Mouse (Mus musculus): ENCODE measurements around the gene Spcs1.

Gene Spcs1

GRCm38 (mm10) chr14:31001307-31002205, at the start of gene Spcs1, which contains the start of gene Glt8d1:
Gene Spcs1, minus strand, starts transcription at chr14:31001672.
Gene Glt8d1, plus strand, starts transcription at chr14:31001400.
- in situ Hi-C loops (cut with MboI; ENCODE audit: low pct_unique_long_range_greater_than_20kb in 1 of 2, low sequenced_read_pairs in 2 of 2, unreplicated experiment in 1 of 2) = no loop called here

GRCm38 (mm10) chr14:31045817-31046216, 44.3 kb upstream of the Spcs1 start:
- in situ Hi-C loops (cut with MboI; ENCODE audit: low pct_unique_long_range_greater_than_20kb in 1 of 2, low sequenced_read_pairs in 2 of 2, unreplicated experiment in 1 of 2) = no loop called here

- in situ Hi-C loops (cut with MboI; ENCODE audit: low pct_unique_long_range_greater_than_20kb in 1 of 2, low sequenced_read_pairs in 2 of 2, unreplicated experiment in 1 of 2) = no loop called here
These were observed 43.8 kb upstream of the Spcs1 start for GRCm38 (mm10) chr14:31045296-31045695.

- in situ Hi-C loops (cut with MboI; ENCODE audit: low pct_unique_long_range_greater_than_20kb in 1 of 2, low sequenced_read_pairs in 2 of 2, unreplicated experiment in 1 of 2) = no loop called here
These were observed 24.3 kb upstream of the Spcs1 start for GRCm38 (mm10) chr14:31025785-31026184.

- in situ Hi-C loops (cut with MboI; ENCODE audit: low pct_unique_long_range_greater_than_20kb in 1 of 2, low sequenced_read_pairs in 2 of 2, unreplicated experiment in 1 of 2) = no loop called here
These were observed 21.1 kb upstream of the Spcs1 start for GRCm38 (mm10) chr14:31022579-31022978.

GRCm38 (mm10) chr14:31019331-31020205, 18.1 kb upstream of the Spcs1 start:
- in situ Hi-C loops (cut with MboI; ENCODE audit: low pct_unique_long_range_greater_than_20kb in 1 of 2, low sequenced_read_pairs in 2 of 2, unreplicated experiment in 1 of 2) = no loop called here

GRCm38 (mm10) chr14:31018860-31019291, 17.4 kb upstream of the Spcs1 start, which contains the start of the genes Pbrm1 and Gnl3:
Gene Pbrm1, plus strand, starts transcription at chr14:31019138.
Gene Gnl3, minus strand, starts transcription at chr14:31019152.
- in situ Hi-C loops (cut with MboI; ENCODE audit: low pct_unique_long_range_greater_than_20kb in 1 of 2, low sequenced_read_pairs in 2 of 2, unreplicated experiment in 1 of 2) = no loop called here

- in situ Hi-C loops (cut with MboI; ENCODE audit: low pct_unique_long_range_greater_than_20kb in 1 of 2, low sequenced_read_pairs in 2 of 2, unreplicated experiment in 1 of 2) = no loop called here
These were observed 16.4 kb upstream of the Spcs1 start for GRCm38 (mm10) chr14:31017854-31018253.

GRCm38 (mm10) chr14:31016063-31016462, 14.6 kb upstream of the Spcs1 start:
- in situ Hi-C loops (cut with MboI; ENCODE audit: low pct_unique_long_range_greater_than_20kb in 1 of 2, low sequenced_read_pairs in 2 of 2, unreplicated experiment in 1 of 2) = no loop called here

GRCm38 (mm10) chr14:31013928-31014327, 12.5 kb upstream of the Spcs1 start:
- in situ Hi-C loops (cut with MboI; ENCODE audit: low pct_unique_long_range_greater_than_20kb in 1 of 2, low sequenced_read_pairs in 2 of 2, unreplicated experiment in 1 of 2) = no loop called here

GRCm38 (mm10) chr14:31011588-31011987, 10.1 kb upstream of the Spcs1 start:
- in situ Hi-C loops (cut with MboI; ENCODE audit: low pct_unique_long_range_greater_than_20kb in 1 of 2, low sequenced_read_pairs in 2 of 2, unreplicated experiment in 1 of 2) = no loop called here

- in situ Hi-C loops (cut with MboI; ENCODE audit: low pct_unique_long_range_greater_than_20kb in 1 of 2, low sequenced_read_pairs in 2 of 2, unreplicated experiment in 1 of 2) = no loop called here
These were observed 5.3 kb upstream of the Spcs1 start for GRCm38 (mm10) chr14:31006779-31007178.

- in situ Hi-C loops (cut with MboI; ENCODE audit: low pct_unique_long_range_greater_than_20kb in 1 of 2, low sequenced_read_pairs in 2 of 2, unreplicated experiment in 1 of 2) = no loop called here
These were observed 3.1 kb upstream of the Spcs1 start for GRCm38 (mm10) chr14:31004527-31004926.

- in situ Hi-C loops (cut with MboI; ENCODE audit: low pct_unique_long_range_greater_than_20kb in 1 of 2, low sequenced_read_pairs in 2 of 2, unreplicated experiment in 1 of 2) = no loop called here
These were observed 611 bp downstream of the Spcs1 start for GRCm38 (mm10) chr14:31000816-31001306.

GRCm38 (mm10) chr14:31000356-31000755, 1.1 kb downstream of the Spcs1 start:
- in situ Hi-C loops (cut with MboI; ENCODE audit: low pct_unique_long_range_greater_than_20kb in 1 of 2, low sequenced_read_pairs in 2 of 2, unreplicated experiment in 1 of 2) = no loop called here

- in situ Hi-C loops (cut with MboI; ENCODE audit: low pct_unique_long_range_greater_than_20kb in 1 of 2, low sequenced_read_pairs in 2 of 2, unreplicated experiment in 1 of 2) = no loop called here
These were observed 5.1 kb downstream of the Spcs1 start for GRCm38 (mm10) chr14:30996417-30996816.

GRCm38 (mm10) chr14:30976222-30976621, 25.2 kb downstream of the Spcs1 start:
- in situ Hi-C loops (cut with MboI; ENCODE audit: low pct_unique_long_range_greater_than_20kb in 1 of 2, low sequenced_read_pairs in 2 of 2, unreplicated experiment in 1 of 2) = no loop called here

- in situ Hi-C loops (cut with MboI; ENCODE audit: low pct_unique_long_range_greater_than_20kb in 1 of 2, low sequenced_read_pairs in 2 of 2, unreplicated experiment in 1 of 2) = no loop called here
These were observed 27.3 kb downstream of the Spcs1 start for GRCm38 (mm10) chr14:30974204-30974603.

- in situ Hi-C loops (cut with MboI; ENCODE audit: low pct_unique_long_range_greater_than_20kb in 1 of 2, low sequenced_read_pairs in 2 of 2, unreplicated experiment in 1 of 2) = no loop called here
These were observed 41.1 kb downstream of the Spcs1 start for GRCm38 (mm10) chr14:30960366-30960765.
